Mouse (Mus musculus): ENCODE measurements around the gene Smg6.

The Smg6 gene

GRCm38 (mm10) chr11:74929111-74929510 is 3.5 kb downstream of the Smg6 start:
- DNase-seq (ENCODE audit: low spot score), result no peak

GRCm38 (mm10) chr11:74930391-74930790 is 4.8 kb downstream of the Smg6 start:
- DNase-seq (ENCODE audit: low spot score), result no peak

GRCm38 (mm10) chr11:74946348-74946747 is 20.7 kb downstream of the Smg6 start:
- DNase-seq (ENCODE audit: low spot score), result no peak

GRCm38 (mm10) chr11:74954901-74955300 is 29.3 kb downstream of the Smg6 start:
- no peak for DNase-seq (ENCODE audit: low spot score)

GRCm38 (mm10) chr11:74956006-74956405 is 30.4 kb downstream of the Smg6 start:
- no peak for DNase-seq (ENCODE audit: low spot score)

- no peak for DNase-seq (ENCODE audit: low spot score)
Measured at GRCm38 (mm10) chr11:74957600-74957999, 32.0 kb downstream of the Smg6 start.

- DNase-seq (ENCODE audit: low spot score), result no peak
Measured at GRCm38 (mm10) chr11:74959501-74959900, 33.9 kb downstream of the Smg6 start.

GRCm38 (mm10) chr11:74960031-74960551 is 34.5 kb downstream of the Smg6 start:
- no peak for DNase-seq (ENCODE audit: low spot score)

- no peak for DNase-seq (ENCODE audit: low spot score)
Measured at GRCm38 (mm10) chr11:74961953-74962352, 36.3 kb downstream of the Smg6 start.

- no peak for DNase-seq (ENCODE audit: low spot score)
Measured at GRCm38 (mm10) chr11:74962846-74963407, 37.3 kb downstream of the Smg6 start.

GRCm38 (mm10) chr11:74965516-74965915 is 39.9 kb downstream of the Smg6 start:
- DNase-seq (ENCODE audit: low spot score), result no peak

- no peak for DNase-seq (ENCODE audit: low spot score)
Measured at GRCm38 (mm10) chr11:74973290-74974157, 47.9 kb downstream of the Smg6 start.

- DNase-seq (ENCODE audit: low spot score), result no peak
Measured at GRCm38 (mm10) chr11:74974615-74975014, 49.0 kb downstream of the Smg6 start.

- no peak for DNase-seq (ENCODE audit: low spot score)
Measured at GRCm38 (mm10) chr11:74976835-74977687, 51.4 kb downstream of the Smg6 start.

- peak; percentile 39 for DNase-seq (ENCODE audit: low spot score)
Measured at GRCm38 (mm10) chr11:74981464-74981863, 55.8 kb downstream of the Smg6 start.

GRCm38 (mm10) chr11:74982241-74982640 is 56.6 kb downstream of the Smg6 start:
- DNase-seq (ENCODE audit: low spot score), result no peak

GRCm38 (mm10) chr11:74988162-74988561 is 62.5 kb downstream of the Smg6 start:
- no peak for DNase-seq (ENCODE audit: low spot score)

- DNase-seq (ENCODE audit: low spot score), result no peak
Measured at GRCm38 (mm10) chr11:74989047-74989446, 63.4 kb downstream of the Smg6 start.

GRCm38 (mm10) chr11:74990501-74990900 is 64.9 kb downstream of the Smg6 start:
- DNase-seq (ENCODE audit: low spot score), result no peak

GRCm38 (mm10) chr11:74991290-74991689 is 65.7 kb downstream of the Smg6 start:
- DNase-seq (ENCODE audit: low spot score), result no peak

GRCm38 (mm10) chr11:74992427-74992987 is 66.9 kb downstream of the Smg6 start:
- no peak for DNase-seq (ENCODE audit: low spot score)

GRCm38 (mm10) chr11:74994141-74994540 is 68.5 kb downstream of the Smg6 start:
- no peak for DNase-seq (ENCODE audit: low spot score)
